In genomic region chr4:122996221-122996617, GRCm38 (mm10) we compare ENCODE assay signal across 8 mouse cellular contexts. TPM values are rescaled to one million over a fixed set of nuclear protein-coding genes. Genes with fewer than 3 reads are reported as not detected.
DNase-seq lines count a peak whose midpoint lies in the region; ATAC-seq and TF ChIP-seq lines count a peak whose summit lies in the region.

No protein-coding gene starts in this region.

- peak overlapping the region; percentile 59 for H3K9ac ChIP-seq in heart, embryonic 15.5 days
- peak overlapping the region; percentile 98 for H3K9ac ChIP-seq in midbrain, embryonic 13.5 days (replicated peaks)

- TF ChIP-seq CTCF in layer of hippocampus, adult 2 months (conservative IDR thresholded peaks at IDR 0.05), result no peak
- no peak for TF ChIP-seq CTCF in bone marrow, adult 2 months (IDR thresholded peaks at IDR 0.05; ENCODE audit: control insufficient read depth, insufficient read depth, low read length)

- no peaks in the 10 kb centered on the region for H3K9me3 ChIP-seq in heart, embryonic 15.5 days (replicated peaks)
- H3K9me3 ChIP-seq in limb, embryonic 10.5 days (replicated peaks), result no peaks in the 10 kb centered on the region
- no peaks in the 10 kb centered on the region for H3K9me3 ChIP-seq in midbrain, embryonic 13.5 days

- peak overlapping the region; percentile 100 for H3K4me2 ChIP-seq in heart, embryonic 15.5 days
- H3K4me2 ChIP-seq in midbrain, embryonic 13.5 days (replicated peaks), result peak overlapping the region; percentile 84

- peak overlapping the region; percentile 90 for H3K27ac ChIP-seq in layer of hippocampus, adult 2 months
- H3K27ac ChIP-seq in bone marrow, adult 2 months (ENCODE audit: control insufficient read depth, insufficient read depth, low read depth, low read length, poor library complexity), result peak overlapping the region; percentile 22; the same call in 1 of the 2 replicates
- H3K27ac ChIP-seq in heart, embryonic 15.5 days, result no peak overlapping the region
- peak overlapping the region; percentile 93 for H3K27ac ChIP-seq in limb, embryonic 10.5 days
- peak overlapping the region; percentile 97 for H3K27ac ChIP-seq in midbrain, embryonic 13.5 days

- no peaks in the 10 kb centered on the region for H3K36me3 ChIP-seq in heart, embryonic 15.5 days
- peaks cover 14% of the 10 kb centered on the region for H3K36me3 ChIP-seq in limb, embryonic 10.5 days
- peaks cover 14% of the 10 kb centered on the region for H3K36me3 ChIP-seq in midbrain, embryonic 13.5 days

- H3K27me3 ChIP-seq in heart, embryonic 15.5 days, result peaks cover 65% of the 10 kb centered on the region
- H3K27me3 ChIP-seq in limb, embryonic 10.5 days (ENCODE audit: low read depth, poor library complexity, severe bottlenecking), result peaks cover 33% of the 10 kb centered on the region
- no peaks in the 10 kb centered on the region for H3K27me3 ChIP-seq in midbrain, embryonic 13.5 days

- no peak for DNase-seq in layer of hippocampus, adult 2 months (ENCODE audit: low spot score in 2 of 2)
- DNase-seq in layer of hippocampus, adult 8-10 months (ENCODE audit: low spot score in 2 of 2), result no peak
- no peak for DNase-seq in limb, embryonic 10.5 days (ENCODE audit: low spot score)
- peak; percentile 28 to 31 for DNase-seq in thymus, postnatal 10 days (ENCODE audit: low spot score in 2 of 2)
- no peak for DNase-seq in urinary bladder, postnatal 10 days (ENCODE audit: low spot score)

- under 1% methylated on average over 32 of the region's 32 CpGs for WGBS in bone marrow, adult 2 months
- under 1% methylated on average over 27 of the region's 32 CpGs for WGBS in heart, embryonic 15.5 days
- WGBS in limb, embryonic 10.5 days, result 0% methylated on average over 32 of the region's 32 CpGs
- under 1% methylated on average over 28 of the region's 32 CpGs for WGBS in midbrain, embryonic 13.5 days

- H3K4me1 ChIP-seq in bone marrow, adult 2 months (ENCODE audit: control insufficient read depth, insufficient read depth, low read length), result no peaks in the 10 kb centered on the region
- H3K4me1 ChIP-seq in heart, embryonic 15.5 days (replicated peaks), result peaks cover 21% of the 10 kb centered on the region
- H3K4me1 ChIP-seq in limb, embryonic 10.5 days, result peaks cover 55% of the 10 kb centered on the region
- peaks cover 42% of the 10 kb centered on the region for H3K4me1 ChIP-seq in midbrain, embryonic 13.5 days (replicated peaks)

- peak; percentile 15; the same call in 1 of the 2 replicates for ATAC-seq in heart, embryonic 15.5 days (replicated peaks; ENCODE audit: insufficient number of reproducible peaks, insufficient read depth, low FRiP score, low read depth)
- ATAC-seq in midbrain, embryonic 13.5 days, result no peak

- TF ChIP-seq POLR2A in bone marrow, adult 2 months (IDR thresholded peaks at IDR 0.05; ENCODE audit: borderline replicate concordance, control insufficient read depth, low read depth, low read length), result no peak

- H3K4me3 ChIP-seq in layer of hippocampus, adult 2 months, result peak overlapping the region; percentile 86
- peak overlapping the region; percentile 50 for H3K4me3 ChIP-seq in bone marrow, adult 2 months (replicated peaks; ENCODE audit: control insufficient read depth, low read depth, low read length)
- peak overlapping the region; percentile 71 for H3K4me3 ChIP-seq in heart, embryonic 15.5 days
- peak overlapping the region; percentile 82 for H3K4me3 ChIP-seq in limb, embryonic 10.5 days
- H3K4me3 ChIP-seq in midbrain, embryonic 13.5 days (replicated peaks), result peak overlapping the region; percentile 81

RNA-seq across cellular contexts. Expression of gene Mycl, which starts 0.8 kb away (rescaled TPM):
- 10 to 100 TPM; 31.8 to 32.4 TPM for total RNA-seq in layer of hippocampus, adult 2 months (2021)
- total RNA-seq in layer of hippocampus, adult 8-10 months (2022), result 10 to 100 TPM; 25.0 to 29.0 (median 27.5) TPM
- polyA plus RNA-seq in bone marrow, adult 2 months (2011; ENCODE audit: insufficient read depth, insufficient read length, low replicate concordance, missing spikeins), result 0.40 and 0.60 TPM in 2 replicates
- 0.77 and 2.8 TPM in 2 replicates for polyA plus RNA-seq in heart, embryonic 15.5 days (2015; fragmentation: Nextera tagmentation; extraction: Ambion mirVana)
- polyA plus RNA-seq in limb, embryonic 10.5 days (2016; fragmentation: Nextera tagmentation; extraction: Ambion mirVana), result 25.5 and 28.6 TPM in 2 replicates
- 95.2 and 101 TPM in 2 replicates for polyA plus RNA-seq in midbrain, embryonic 13.5 days (2015; fragmentation: Nextera tagmentation; extraction: Ambion mirVana)

RNA-seq across cellular contexts. Expression of gene Trit1, which starts 20.2 kb away (rescaled TPM):
- total RNA-seq in layer of hippocampus, adult 2 months (2021), result 10 to 100 TPM; 27.5 to 29.4 TPM
- total RNA-seq in layer of hippocampus, adult 8-10 months (2022), result 10 to 100 TPM; 24.4 to 27.4 (median 26.6) TPM
- 7.3 and 12.3 TPM in 2 replicates for polyA plus RNA-seq in bone marrow, adult 2 months (2011; ENCODE audit: insufficient read depth, insufficient read length, low replicate concordance, missing spikeins)
- polyA plus RNA-seq in heart, embryonic 15.5 days (2015; fragmentation: Nextera tagmentation; extraction: Ambion mirVana), result 9.9 and 10.9 TPM in 2 replicates
- polyA plus RNA-seq in limb, embryonic 10.5 days (2016; fragmentation: Nextera tagmentation; extraction: Ambion mirVana), result 17.7 and 17.8 TPM in 2 replicates
- 27.6 and 30.9 TPM in 2 replicates for polyA plus RNA-seq in midbrain, embryonic 13.5 days (2015; fragmentation: Nextera tagmentation; extraction: Ambion mirVana)

RNA-seq across cellular contexts. Expression of gene Mfsd2a, which starts 35.2 kb away (rescaled TPM):
- total RNA-seq in layer of hippocampus, adult 2 months (2021), result 10 to 100 TPM; 45.8 to 49.1 TPM
- 10 to 100 TPM; 26.7 to 32.6 (median 30.9) TPM for total RNA-seq in layer of hippocampus, adult 8-10 months (2022)
- polyA plus RNA-seq in bone marrow, adult 2 months (2011; ENCODE audit: insufficient read depth, insufficient read length, low replicate concordance, missing spikeins), result not detected in 2 replicates
- polyA plus RNA-seq in heart, embryonic 15.5 days (2015; fragmentation: Nextera tagmentation; extraction: Ambion mirVana), result 0.37 and 0.94 TPM in 2 replicates
- 10.1 and 10.7 TPM in 2 replicates for polyA plus RNA-seq in limb, embryonic 10.5 days (2016; fragmentation: Nextera tagmentation; extraction: Ambion mirVana)
- 31.7 and 32.5 TPM in 2 replicates for polyA plus RNA-seq in midbrain, embryonic 13.5 days (2015; fragmentation: Nextera tagmentation; extraction: Ambion mirVana)

Comparison
In these comparisons a context has a peak if more than half of its experiments do, and no peak if none do; other contexts are left out.
1. DNase-seq: peak in thymus, postnatal 10 days (2 of 2); none in layer of hippocampus, adult 2 months (0 of 2), layer of hippocampus, adult 8-10 months (0 of 2), limb, embryonic 10.5 days (single experiment) and urinary bladder, postnatal 10 days (single experiment).
2. Peak in every context shown above with its lines, with median percentiles within 50 percentile points of each other: H3K4me3 ChIP-seq.